Comparison of ENCODE assay signal across 11 mouse cellular contexts in the genomic region with DNA sequence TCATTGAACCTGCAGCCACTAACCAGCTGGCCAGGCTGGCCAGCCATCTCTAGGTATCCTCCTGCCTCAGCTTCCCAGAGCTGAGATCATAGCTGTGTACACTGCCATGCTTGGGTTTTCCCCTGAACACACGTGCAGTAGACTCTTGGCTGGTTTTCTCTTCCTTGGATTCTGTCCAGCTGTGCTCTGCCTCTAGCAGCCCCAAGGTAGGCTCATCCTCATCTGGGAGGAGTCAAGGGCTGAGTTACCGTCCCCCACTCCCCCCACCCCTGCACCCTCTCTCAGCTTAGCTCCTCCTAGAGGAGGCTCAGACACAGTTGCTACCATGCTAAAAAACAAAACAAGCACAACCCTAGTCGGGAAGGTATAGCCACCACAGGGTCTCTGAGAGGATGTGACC. TPM values are rescaled to one million over a fixed set of nuclear protein-coding genes. Genes with fewer than 3 reads are reported as not detected.
DNase-seq lines count a peak whose midpoint lies in the region; ATAC-seq and TF ChIP-seq lines count a peak whose summit lies in the region.
"Had no signal": no experiment of that assay in that cellular context is flagged by ENCODE, and none has a peak within 500 bp of the region (broad histone marks: within the 10 kb centered on the region; RNA-seq: fewer than 3 reads in every experiment).

No protein-coding gene starts in this region.

- TF ChIP-seq CTCF in layer of hippocampus, adult 2 months (conservative IDR thresholded peaks at IDR 0.05) = no peak

- H3K4me2 ChIP-seq in heart, embryonic 12.5 days = no peak overlapping the region
- H3K4me2 ChIP-seq in limb, embryonic 14.5 days (replicated peaks; ENCODE audit: low read depth, low read length, severe bottlenecking) = no peak overlapping the region

- no peak overlapping the region for H3K4me3 ChIP-seq in heart, embryonic 10.5 days
- H3K4me3 ChIP-seq in heart, embryonic 12.5 days = no peak overlapping the region
- H3K4me3 ChIP-seq in layer of hippocampus, adult 2 months = no peak overlapping the region
- no peak overlapping the region for H3K4me3 ChIP-seq in limb, embryonic 14.5 days (replicated peaks; ENCODE audit: low read length)

- H3K9ac ChIP-seq in heart, embryonic 12.5 days = no peak overlapping the region
- no peak overlapping the region for H3K9ac ChIP-seq in limb, embryonic 14.5 days (ENCODE audit: low read depth, low read length, severe bottlenecking)
- H3K9ac ChIP-seq: lung, embryonic 14.5 days had no signal

- no peaks in the 10 kb centered on the region for H3K9me3 ChIP-seq in heart, embryonic 10.5 days
- no peaks in the 10 kb centered on the region for H3K9me3 ChIP-seq in heart, embryonic 12.5 days (replicated peaks)
- H3K9me3 ChIP-seq in limb, embryonic 14.5 days (ENCODE audit: control insufficient read depth, low read length) = no peaks in the 10 kb centered on the region

- 46% methylated on average over 3 of the region's 3 CpGs for WGBS in heart, embryonic 10.5 days
- 39% methylated on average over 3 of the region's 3 CpGs for WGBS in heart, embryonic 12.5 days
- 62% methylated on average over 3 of the region's 3 CpGs for WGBS in limb, embryonic 14.5 days

- no peak for ATAC-seq in heart, embryonic 12.5 days (ENCODE audit: insufficient number of reproducible peaks, low FRiP score)
- no peak for ATAC-seq in limb, embryonic 14.5 days (ENCODE audit: low FRiP score, low read depth)
- ATAC-seq: forebrain, embryonic 14.5 days; midbrain, embryonic 16.5 days had no signal

- peaks cover 65% of the 10 kb centered on the region for H3K4me1 ChIP-seq in heart, embryonic 10.5 days
- H3K4me1 ChIP-seq in heart, embryonic 12.5 days (replicated peaks) = peaks cover 45% of the 10 kb centered on the region
- H3K4me1 ChIP-seq in limb, embryonic 14.5 days (ENCODE audit: control insufficient read depth, insufficient read depth, low read length) = peaks cover 36% of the 10 kb centered on the region

- 0 out of 2 replicates have a peak overlapping the region, but pooled peaks have one; percentile 89 for H3K27ac ChIP-seq in heart, embryonic 10.5 days
- no peak overlapping the region for H3K27ac ChIP-seq in heart, embryonic 12.5 days (ENCODE audit: poor library complexity, severe bottlenecking)
- peak overlapping the region; percentile 80; the same call in 1 of the 2 replicates for H3K27ac ChIP-seq in layer of hippocampus, adult 2 months
- H3K27ac ChIP-seq in limb, embryonic 14.5 days (replicated peaks; ENCODE audit: low read depth, low read length) = peak overlapping the region; percentile 91

- no peaks in the 10 kb centered on the region for H3K36me3 ChIP-seq in heart, embryonic 10.5 days
- no peaks in the 10 kb centered on the region for H3K36me3 ChIP-seq in heart, embryonic 12.5 days
- no peaks in the 10 kb centered on the region for H3K36me3 ChIP-seq in limb, embryonic 14.5 days (ENCODE audit: control insufficient read depth, insufficient read depth, low read length)

- TF ChIP-seq POLR2A in limb, embryonic 14.5 days (IDR thresholded peaks at IDR 0.05; ENCODE audit: borderline replicate concordance, extremely low read depth, insufficient read depth, insufficient read length) = no peak

- DNase-seq in heart, embryonic 10.5 days (ENCODE audit: low spot score) = no peak
- DNase-seq in layer of hippocampus, adult 2 months (ENCODE audit: low spot score in 2 of 2) = no peak
- DNase-seq in layer of hippocampus, postnatal 14 days (ENCODE audit: low spot score in 2 of 2) = no peak
- peak; percentile 40 for DNase-seq in R1 (ENCODE audit: low read depth, low spot score)
- DNase-seq in limb, embryonic 14.5 days (ENCODE audit: low spot score) = no peak
- DNase-seq in frontal cortex, postnatal 36 days (ENCODE audit: low spot score in 2 of 2) = no peak
- no peak for DNase-seq in ovary, postnatal 36 days (ENCODE audit: low spot score)
- DNase-seq: lung, embryonic 14.5 days had no signal

- H3K27me3 ChIP-seq in heart, embryonic 10.5 days (ENCODE audit: insufficient read depth, poor library complexity, severe bottlenecking) = no peaks in the 10 kb centered on the region
- no peaks in the 10 kb centered on the region for H3K27me3 ChIP-seq in heart, embryonic 12.5 days (replicated peaks)
- no peaks in the 10 kb centered on the region for H3K27me3 ChIP-seq in limb, embryonic 14.5 days (ENCODE audit: control insufficient read depth, insufficient read depth, low read length)

RNA-seq across cellular contexts. Expression of a gene that starts 4.8 kb away (rescaled TPM):
- 1.2 and 1.4 TPM in 2 replicates for polyA plus RNA-seq in heart, embryonic 10.5 days (2016; fragmentation: Nextera tagmentation; extraction: Ambion mirVana)
- polyA plus RNA-seq in heart, embryonic 12.5 days (2016; fragmentation: Nextera tagmentation; extraction: Ambion mirVana) = 1.4 and 2.0 TPM in 2 replicates
- 10 to 100 TPM in 1 of 2 experiments, 1 to 10 TPM in 1; 7.8 to 11.3 TPM for total RNA-seq in layer of hippocampus, adult 2 months (2021)
- total RNA-seq in layer of hippocampus, postnatal 14 days (2021) = 1 to 10 TPM; 7.5 to 9.3 TPM
- polyA plus RNA-seq in limb, embryonic 14.5 days (2012; rRNA removed) = 1.2 and 1.3 TPM in 2 replicates
- polyA plus RNA-seq in limb, embryonic 14.5 days (2014; fragmentation: Nextera tagmentation; extraction: Ambion mirVana) = 2.2 and 3.1 TPM in 2 replicates
